Mouse (Mus musculus): ENCODE data around the gene Litaf. TPM values are rescaled to one million over a fixed set of nuclear protein-coding genes. Genes with fewer than 3 reads are reported as not detected.
"Not testable (repeated sequence)": the region's sequence is repeated elsewhere in the genome, so short reads cannot be mapped to it uniquely, and the experiment has no call there.

Gene Litaf
- polyA plus RNA-seq, 1 experiment from 2014 or later, result 137 TPM

DNA sequence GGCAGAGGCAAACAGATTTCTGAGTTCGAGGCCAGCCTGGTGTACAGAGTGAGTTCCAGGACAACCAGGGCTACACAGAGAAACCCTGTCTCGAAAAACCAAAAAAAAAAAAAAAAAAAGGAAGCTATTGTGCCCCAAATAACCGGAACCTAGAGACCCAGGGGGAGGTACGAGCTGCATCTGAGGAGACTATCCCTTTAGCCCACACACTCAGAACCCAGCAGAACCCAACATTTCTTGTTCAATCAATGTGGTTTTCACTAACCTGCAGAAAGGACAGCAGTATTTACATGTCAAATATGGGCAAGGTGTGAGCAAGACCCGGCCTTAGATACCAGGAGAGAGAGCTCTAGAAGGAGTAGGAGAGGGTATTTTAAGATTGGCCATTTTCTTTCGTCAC is 98.9 kb downstream of the Litaf start:
- Histone ChIP-seq H3K27me3 (ENCODE audit: insufficient read depth, low read length) (no peaks in the 10 kb centered on the region), H3K27ac (no peak overlapping the region), H3K4me2 (ENCODE audit: low read length) (no peak overlapping the region), H3K9me3 (replicated peaks; ENCODE audit: low read length) (no peaks in the 10 kb centered on the region), H3K36me3 (ENCODE audit: insufficient read depth, low read length) (peaks cover 24% of the 10 kb centered on the region; the same call in 1 of the 2 replicates), H3K4me1 (replicated peaks; ENCODE audit: insufficient read depth, low read length) (peaks cover 8% of the 10 kb centered on the region; the same call in 1 of the 2 replicates), H3K9ac (ENCODE audit: low read depth, low read length) (no peak overlapping the region), H3K4me3 (replicated peaks; ENCODE audit: low read depth, low read length) (no peak overlapping the region)
- DNase-seq (ENCODE audit: low spot score), result no peak
- no peak for TF ChIP-seq CTCF (IDR thresholded peaks at IDR 0.05; ENCODE audit: low read depth)
- ATAC-seq (replicated peaks; ENCODE audit: low FRiP score, low read depth), result no peak
- WGBS, result 85% methylated on average over 5 of the region's 6 CpGs

DNA sequence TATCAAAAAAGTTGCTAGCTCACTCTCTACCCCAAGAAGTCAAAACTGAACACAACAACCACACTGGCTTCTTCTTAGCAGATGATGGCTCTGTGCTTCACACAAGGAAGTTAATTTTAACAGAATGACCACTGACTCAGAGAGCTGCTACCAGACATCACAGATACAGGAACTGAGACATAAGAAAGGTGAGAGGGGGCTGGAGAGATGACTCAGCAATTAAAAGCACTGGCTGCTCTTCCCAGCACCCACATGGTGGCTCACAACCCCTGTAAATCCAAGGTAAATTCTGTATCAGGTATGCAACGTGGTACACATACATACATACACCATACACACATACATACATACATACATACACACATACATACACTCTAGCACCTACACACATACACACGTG is 100.9 kb downstream of the Litaf start:
- Histone ChIP-seq H3K27me3 (ENCODE audit: insufficient read depth, low read length) (no peaks in the 10 kb centered on the region), H3K27ac (no peak overlapping the region), H3K9me3 (replicated peaks; ENCODE audit: low read length) (no peaks in the 10 kb centered on the region), H3K4me3 (replicated peaks; ENCODE audit: low read depth, low read length) (no peak overlapping the region), H3K4me1 (replicated peaks; ENCODE audit: insufficient read depth, low read length) (peaks cover 3% of the 10 kb centered on the region; the same call in 1 of the 2 replicates), H3K9ac (ENCODE audit: low read depth, low read length) (no peak overlapping the region), H3K36me3 (ENCODE audit: insufficient read depth, low read length) (peaks cover 39% of the 10 kb centered on the region), H3K4me2 (ENCODE audit: low read length) (no peak overlapping the region)
- no peak for TF ChIP-seq CTCF (IDR thresholded peaks at IDR 0.05; ENCODE audit: low read depth)
- ATAC-seq (replicated peaks; ENCODE audit: low FRiP score, low read depth) (no peak), DNase-seq (ENCODE audit: low spot score) (no peak)
- WGBS, result 88% methylated on average over 2 of the region's 2 CpGs

GRCm38 (mm10) chr16:10960916-10961315 is 105.0 kb downstream of the Litaf start:
- no peak for DNase-seq (ENCODE audit: low spot score)
- H3K27ac ChIP-seq, result no peak overlapping the region
- WGBS, result 94% methylated on average over 10 of the region's 10 CpGs
- TF ChIP-seq CTCF (IDR thresholded peaks at IDR 0.05; ENCODE audit: low read depth), result no peak
- no peaks in the 10 kb centered on the region for H3K27me3 ChIP-seq (ENCODE audit: insufficient read depth, low read length)
- H3K9ac ChIP-seq (ENCODE audit: low read depth, low read length), result no peak overlapping the region
- ATAC-seq (replicated peaks; ENCODE audit: low FRiP score, low read depth), result no peak
- no peaks in the 10 kb centered on the region for H3K9me3 ChIP-seq (replicated peaks; ENCODE audit: low read length)
- no peak overlapping the region for H3K4me2 ChIP-seq (ENCODE audit: low read length)
- H3K4me3 ChIP-seq (replicated peaks; ENCODE audit: low read depth, low read length), result no peak overlapping the region
- H3K4me1 ChIP-seq (replicated peaks; ENCODE audit: insufficient read depth, low read length), result no peaks in the 10 kb centered on the region
- peaks cover 54% of the 10 kb centered on the region for H3K36me3 ChIP-seq (ENCODE audit: insufficient read depth, low read length)

GRCm38 (mm10) chr16:10958763-10959440 is 107.1 kb downstream of the Litaf start:
- H3K4me1 ChIP-seq (replicated peaks; ENCODE audit: insufficient read depth, low read length), result no peaks in the 10 kb centered on the region
- no peak overlapping the region for H3K9ac ChIP-seq (ENCODE audit: low read depth, low read length)
- no peaks in the 10 kb centered on the region for H3K27me3 ChIP-seq (ENCODE audit: insufficient read depth, low read length)
- peaks cover 50% of the 10 kb centered on the region for H3K36me3 ChIP-seq (ENCODE audit: insufficient read depth, low read length)
- no peak for TF ChIP-seq CTCF (IDR thresholded peaks at IDR 0.05; ENCODE audit: low read depth)
- no peak for ATAC-seq (replicated peaks; ENCODE audit: low FRiP score, low read depth)
- H3K27ac ChIP-seq, result no peak overlapping the region
- DNase-seq (ENCODE audit: low spot score), result no peak
- 80% methylated on average over 7 of the region's 7 CpGs for WGBS
- H3K9me3 ChIP-seq (replicated peaks; ENCODE audit: low read length), result no peaks in the 10 kb centered on the region
- no peak overlapping the region for H3K4me2 ChIP-seq (ENCODE audit: low read length)
- H3K4me3 ChIP-seq (replicated peaks; ENCODE audit: low read depth, low read length), result no peak overlapping the region

- H3K36me3 ChIP-seq (ENCODE audit: insufficient read depth, low read length), result peaks cover 44% of the 10 kb centered on the region
- not testable (repeated sequence) for DNase-seq (ENCODE audit: low spot score); H3K9ac ChIP-seq (ENCODE audit: low read depth, low read length); H3K27me3 ChIP-seq (ENCODE audit: insufficient read depth, low read length); H3K4me2 ChIP-seq (ENCODE audit: low read length); H3K27ac ChIP-seq; ATAC-seq (replicated peaks; ENCODE audit: low FRiP score, low read depth); H3K4me3 ChIP-seq (replicated peaks; ENCODE audit: low read depth, low read length); H3K9me3 ChIP-seq (replicated peaks; ENCODE audit: low read length); H3K4me1 ChIP-seq (replicated peaks; ENCODE audit: insufficient read depth, low read length)
- WGBS, result 95% methylated on average over 12 of the region's 12 CpGs
Measured at GRCm38 (mm10) chr16:10958307-10958706, 107.7 kb downstream of the Litaf start.

DNA sequence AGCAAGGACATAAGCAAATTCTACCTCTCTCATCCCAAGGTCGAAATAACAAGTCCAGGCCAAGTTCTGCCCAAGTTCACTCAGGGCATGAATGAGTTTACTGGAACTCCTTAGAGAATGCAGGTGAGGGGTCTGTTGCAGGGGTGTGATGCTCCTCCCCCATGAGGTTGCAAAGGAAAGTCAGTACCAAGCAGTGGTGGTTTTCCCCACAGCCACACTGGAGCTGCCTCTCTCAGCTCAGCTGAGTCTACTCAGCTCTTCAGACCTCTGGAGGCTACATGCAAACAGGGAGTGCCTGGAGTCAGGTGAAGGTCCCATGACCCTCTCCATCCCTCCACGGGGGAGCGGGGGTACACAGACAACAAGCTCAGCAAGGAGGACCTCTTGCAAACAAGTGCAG is 108.2 kb downstream of the Litaf start:
- no peak overlapping the region for H3K9ac ChIP-seq (ENCODE audit: low read depth, low read length)
- no peak for TF ChIP-seq CTCF (IDR thresholded peaks at IDR 0.05; ENCODE audit: low read depth)
- DNase-seq (ENCODE audit: low spot score) (no peak), ATAC-seq (replicated peaks; ENCODE audit: low FRiP score, low read depth) (no peak)
- WGBS, result 68% methylated on average over 3 of the region's 3 CpGs
- peaks cover 40% of the 10 kb centered on the region for H3K36me3 ChIP-seq (ENCODE audit: insufficient read depth, low read length)
- no peak overlapping the region for H3K4me2 ChIP-seq (ENCODE audit: low read length)
- no peak overlapping the region for H3K4me3 ChIP-seq (replicated peaks; ENCODE audit: low read depth, low read length)
- no peaks in the 10 kb centered on the region for H3K4me1 ChIP-seq (replicated peaks; ENCODE audit: insufficient read depth, low read length)
- H3K27me3 ChIP-seq (ENCODE audit: insufficient read depth, low read length), result no peaks in the 10 kb centered on the region
- H3K9me3 ChIP-seq (replicated peaks; ENCODE audit: low read length), result no peaks in the 10 kb centered on the region
- no peak overlapping the region; the same call in 1 of the 2 replicates for H3K27ac ChIP-seq
